Mouse (Mus musculus) heart, embryonic 11.5 days (tissue): ENCODE results near the gene Ncoa6. TPM values are rescaled to one million over a fixed set of nuclear protein-coding genes. Genes with fewer than 3 reads are reported as not detected.

Experiments
- ATAC-seq: fragments of 200-750 bp; cut with Nextera tagmentation; replicated peaks from 2 replicates; pipeline ENCODE4 v1.8.0; 2017; ENCODE audit warnings: moderate library complexity; ENCODE audit not compliant: insufficient number of reproducible peaks, low FRiP score, low TSS enrichment
- H3K27ac ChIP-seq: fragments of 300-500 bp; sonication (generic); 2 replicates; pipeline ENCODE4 v1.5.1; 2014; ENCODE audit warnings: mild to moderate bottlenecking, low read depth, low read length
- H3K27me3 ChIP-seq: fragments of 300-500 bp; sonication (generic); 2 replicates; pipeline ENCODE4 v1.6.1; 2014; ENCODE audit warnings: mild to moderate bottlenecking, low read length, mixed read lengths; ENCODE audit not compliant: control insufficient read depth, insufficient read depth
- H3K36me3 ChIP-seq: fragments of 300-500 bp; sonication (generic); 2 replicates; pipeline ENCODE4 v1.6.1; 2014; ENCODE audit warnings: mild to moderate bottlenecking, low read length, moderate library complexity, mixed read lengths; ENCODE audit not compliant: control insufficient read depth, insufficient read depth
- H3K4me1 ChIP-seq: fragments of 300-500 bp; sonication (generic); 2 replicates; pipeline ENCODE4 v1.6.1; 2014; ENCODE audit warnings: low read length; ENCODE audit not compliant: control insufficient read depth, insufficient read depth
- H3K4me2 ChIP-seq: fragments of 300-500 bp; sonication (generic); 2 replicates; pipeline ENCODE4 v1.6.1; 2014; ENCODE audit warnings: mild to moderate bottlenecking, moderate library complexity
- H3K4me3 ChIP-seq: fragments of 300-500 bp; sonication (generic); 2 replicates; pipeline ENCODE4 v1.5.1; 2014; ENCODE audit warnings: low read depth, low read length
- H3K9ac ChIP-seq: fragments of 300-500 bp; sonication (generic); 2 replicates; pipeline ENCODE4 v1.6.1; 2014; ENCODE audit warnings: mild to moderate bottlenecking, low read depth, low read length, moderate library complexity
- H3K9me3 ChIP-seq: fragments of 300-500 bp; sonication (generic); replicated peaks from 2 replicates; pipeline ENCODE4 v1.6.1; 2016; ENCODE audit warnings: low read length; ENCODE audit not compliant: control insufficient read depth
- WGBS: fragments of 180-500 bp; shearing (Covaris S2); extraction: QIAGEN DNeasy Blood & Tissue Kit; methylation state at CpG from one replicate; pipeline ENCODE4 v1.1.7; 2014; ENCODE audit not compliant: insufficient replicate concordance; 5-methylcytosine and 5-hydroxymethylcytosine counted together
- polyA plus RNA-seq: library from polyadenylated mRNA; unstranded; fragments of >200 nt; fragmentation: Nextera tagmentation; extraction: Ambion mirVana; gene quantifications from 2 replicates; pipeline ENCODE4 v1.2.1, GENCODE M21; 2014

Gene Ncoa6
- polyA plus RNA-seq, 1 experiment from 2014 or later = 24.5 TPM

- Histone ChIP-seq H3K27me3 (no peaks in the 10 kb centered on the region), H3K9me3 (no peaks in the 10 kb centered on the region), H3K4me3 (no peak overlapping the region), H3K9ac (no peak overlapping the region), H3K27ac (no peak overlapping the region), H3K36me3 (peaks cover 4% of the 10 kb centered on the region), H3K4me2 (no peak overlapping the region), H3K4me1 (no peaks in the 10 kb centered on the region)
- ATAC-seq = no peak
These were observed 73.4 kb downstream of the Ncoa6 start for GRCm38 (mm10) chr2:155400276-155400675.

DNA sequence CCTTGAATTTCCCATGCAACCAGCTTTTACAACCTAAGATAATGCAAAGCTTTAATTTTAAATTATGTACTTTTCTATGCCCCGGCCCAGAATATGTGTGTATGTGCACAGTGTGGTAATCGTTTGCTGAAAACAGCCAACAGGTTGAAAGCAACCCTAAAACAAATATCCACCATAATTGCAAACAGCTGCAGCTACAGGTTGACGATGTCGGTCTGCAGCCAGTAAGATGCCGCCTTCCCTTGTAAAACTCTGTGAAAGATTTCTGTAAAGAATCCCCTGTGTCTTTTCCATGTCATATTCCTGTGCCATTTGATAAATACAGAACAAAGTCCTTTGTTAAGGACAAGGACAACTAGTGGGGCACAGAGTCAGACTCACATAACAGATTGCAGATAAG, 79.1 kb downstream of the Ncoa6 start:
- Histone ChIP-seq H3K4me1 (peaks cover 5% of the 10 kb centered on the region), H3K27me3 (no peaks in the 10 kb centered on the region), H3K36me3 (peaks cover 9% of the 10 kb centered on the region), H3K4me3 (no peak overlapping the region), H3K9ac (no peak overlapping the region), H3K27ac (no peak overlapping the region), H3K9me3 (no peaks in the 10 kb centered on the region), H3K4me2 (no peak overlapping the region)
- WGBS = 86% methylated on average over 5 of the region's 5 CpGs
- no peak for ATAC-seq

DNA sequence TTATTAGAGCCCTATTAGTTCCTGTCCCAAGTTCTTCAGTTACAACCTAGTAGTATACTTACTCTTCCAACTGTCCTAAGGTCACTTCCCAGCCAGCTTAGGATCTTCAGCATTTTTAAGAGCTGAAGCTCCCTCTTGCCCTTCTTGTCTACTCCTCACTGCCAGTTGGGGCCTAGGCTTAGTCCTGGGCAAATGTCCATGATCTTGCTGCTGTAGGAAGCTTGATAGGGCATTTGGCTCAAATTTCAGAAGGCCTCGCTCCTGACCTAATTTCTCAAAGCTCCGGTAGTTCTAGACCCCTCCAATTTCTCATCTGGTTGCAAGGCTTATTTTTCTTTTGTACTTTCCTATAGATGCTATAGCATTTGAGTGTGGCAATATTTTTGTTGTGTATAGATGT, 85.1 kb downstream of the Ncoa6 start:
- Histone ChIP-seq H3K4me3 (no peak overlapping the region), H3K36me3 (peaks cover 31% of the 10 kb centered on the region), H3K27ac (no peak overlapping the region), H3K27me3 (no peaks in the 10 kb centered on the region), H3K4me2 (no peak overlapping the region), H3K4me1 (peaks cover 7% of the 10 kb centered on the region), H3K9me3 (no peaks in the 10 kb centered on the region), H3K9ac (no peak overlapping the region)
- ATAC-seq = no peak
- 95% methylated on average over 2 of the region's 2 CpGs for WGBS

DNA sequence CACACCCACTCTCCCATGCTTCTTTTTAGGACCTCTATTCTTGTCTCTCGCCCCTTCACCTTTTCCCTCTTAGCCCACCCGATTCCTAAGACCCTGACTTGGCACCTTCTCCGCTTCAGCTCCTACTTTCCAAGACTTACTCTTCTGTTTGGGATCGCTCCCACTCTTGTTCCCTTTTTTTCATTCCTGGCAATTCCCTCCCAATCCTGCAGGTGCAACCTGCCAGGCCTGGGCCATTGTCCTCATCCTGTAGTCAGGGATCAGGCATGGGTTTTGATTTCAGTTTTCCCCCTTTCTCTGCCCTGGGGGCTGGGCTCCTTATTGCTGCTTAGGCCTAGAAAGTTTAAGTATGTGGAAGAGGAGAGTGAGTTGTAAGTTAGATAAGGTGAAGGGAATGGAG, 86.6 kb downstream of the Ncoa6 start:
- no peak overlapping the region for H3K4me2 ChIP-seq
- 64% methylated on average over 4 of the region's 4 CpGs for WGBS
- peaks cover 31% of the 10 kb centered on the region for H3K36me3 ChIP-seq
- H3K27ac ChIP-seq = no peak overlapping the region
- H3K4me1 ChIP-seq = peaks cover 21% of the 10 kb centered on the region
- H3K9me3 ChIP-seq = no peaks in the 10 kb centered on the region
- no peak overlapping the region for H3K4me3 ChIP-seq
- ATAC-seq = no peak
- H3K27me3 ChIP-seq = no peaks in the 10 kb centered on the region
- no peak overlapping the region for H3K9ac ChIP-seq

DNA sequence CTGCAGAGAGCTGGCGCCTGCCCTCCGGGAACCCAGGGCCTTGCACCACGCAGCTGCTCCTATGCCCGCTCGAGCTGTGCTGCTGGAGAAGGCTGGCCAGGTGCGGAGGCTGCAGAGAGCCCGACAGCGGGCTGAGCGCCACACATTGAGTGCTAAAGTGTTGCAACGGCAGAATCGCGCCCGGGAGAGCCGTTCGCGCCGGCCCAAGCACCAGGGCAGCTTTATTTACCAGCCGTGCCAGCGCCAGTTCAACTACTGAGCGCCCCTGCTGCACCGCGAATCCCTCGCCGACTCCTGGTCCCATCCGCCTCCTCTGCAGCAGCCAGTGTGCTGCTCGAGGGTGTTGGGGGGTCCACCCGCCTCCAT, 87.2 kb downstream of the Ncoa6 start:
- Histone ChIP-seq H3K4me2 (no peak overlapping the region), H3K9me3 (no peaks in the 10 kb centered on the region), H3K4me1 (peaks cover 21% of the 10 kb centered on the region), H3K27ac (no peak overlapping the region), H3K9ac (no peak overlapping the region), H3K27me3 (no peaks in the 10 kb centered on the region), H3K36me3 (peaks cover 31% of the 10 kb centered on the region), H3K4me3 (no peak overlapping the region)
- no peak for ATAC-seq
- 26% methylated on average over 27 of the region's 27 CpGs for WGBS

DNA sequence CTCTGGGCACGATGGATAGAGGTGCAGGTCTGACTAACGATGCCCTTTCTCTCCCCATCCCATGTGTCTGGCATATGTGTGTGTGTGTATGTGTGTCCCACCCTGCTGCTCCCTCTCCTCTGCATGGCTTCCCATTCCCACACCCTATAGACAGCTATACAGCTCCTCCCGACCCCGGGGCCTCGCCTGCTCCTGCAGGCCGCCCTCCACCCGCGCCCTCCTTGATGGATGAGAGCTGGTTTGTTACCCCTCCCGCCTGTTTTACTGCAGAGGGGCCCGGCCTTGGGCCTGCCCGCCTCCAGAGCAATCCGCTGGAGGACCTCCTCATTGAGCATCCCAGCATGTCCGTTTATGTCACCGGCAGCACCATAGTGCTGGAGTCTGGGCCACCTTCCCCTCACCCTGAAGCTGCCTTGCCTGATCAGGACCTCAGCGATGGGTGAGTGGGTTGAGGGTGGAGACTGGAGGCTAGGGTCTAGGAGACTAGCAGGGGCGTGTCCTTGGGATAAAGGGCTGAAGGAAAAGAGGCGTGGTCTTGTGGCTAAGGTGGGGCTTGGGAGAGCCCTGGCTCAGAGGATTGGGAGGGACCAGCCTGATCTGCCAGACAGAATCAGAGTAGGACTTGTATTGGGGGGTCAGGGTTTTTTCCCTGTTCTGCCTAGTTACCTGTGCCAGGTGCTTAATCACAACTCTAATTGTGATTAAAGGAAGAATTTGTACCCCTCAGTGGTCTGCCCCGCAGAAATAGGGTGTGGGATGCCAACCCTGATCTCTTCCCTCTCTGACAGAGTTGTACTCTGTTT, 87.8 kb downstream of the Ncoa6 start:
- Histone ChIP-seq H3K4me1 (peaks cover 21% of the 10 kb centered on the region), H3K27ac (no peak overlapping the region), H3K9me3 (no peaks in the 10 kb centered on the region), H3K9ac (no peak overlapping the region), H3K36me3 (peaks cover 28% of the 10 kb centered on the region), H3K4me2 (no peak overlapping the region), H3K27me3 (no peaks in the 10 kb centered on the region), H3K4me3 (no peak overlapping the region)
- WGBS = 61% methylated on average over 18 of the region's 18 CpGs
- no peak for ATAC-seq

GRCm38 (mm10) chr2:155385090-155385489, 88.6 kb downstream of the Ncoa6 start:
- Histone ChIP-seq H3K27ac (no peak overlapping the region), H3K4me1 (peaks cover 21% of the 10 kb centered on the region), H3K27me3 (peaks cover 5% of the 10 kb centered on the region; the same call in 1 of the 2 replicates), H3K36me3 (peaks cover 28% of the 10 kb centered on the region), H3K9me3 (no peaks in the 10 kb centered on the region), H3K9ac (no peak overlapping the region), H3K4me3 (no peak overlapping the region), H3K4me2 (no peak overlapping the region)
- no peak for ATAC-seq
- WGBS = 33% methylated on average over 7 of the region's 7 CpGs

- H3K4me3 ChIP-seq = peak overlapping the region; percentile 87
- ATAC-seq = no peak
- peaks cover 21% of the 10 kb centered on the region for H3K4me1 ChIP-seq
- H3K27me3 ChIP-seq = peaks cover 11% of the 10 kb centered on the region; the same call in 1 of the 2 replicates
- peaks cover 17% of the 10 kb centered on the region for H3K36me3 ChIP-seq
- peak overlapping the region; percentile 63 for H3K4me2 ChIP-seq
- WGBS = 48% methylated on average over 2 of the region's 2 CpGs
- H3K27ac ChIP-seq = peak overlapping the region; percentile 98
- no peaks in the 10 kb centered on the region for H3K9me3 ChIP-seq
- H3K9ac ChIP-seq = peak overlapping the region; percentile 97
These were observed 90.8 kb downstream of the Ncoa6 start for GRCm38 (mm10) chr2:155382791-155383438.
